Mouse (Mus musculus) liver, embryonic 14 days (tissue): Measurements from ENCODE around the gene Gpr37. TPM values are rescaled to one million over a fixed set of nuclear protein-coding genes. Genes with fewer than 3 reads are reported as not detected.

ENCODE experiments used
- polyA plus RNA-seq: library from polyadenylated mRNA; depleted of rRNA; stranded (reverse); fragments of >200 nt; gene quantifications from 2 replicates; pipeline ENCODE4 v1.2.3, GENCODE M21; 2012; rRNA removed

Gene Gpr37
- polyA plus RNA-seq: 0.03 and 0.05 TPM in 2 replicates

GRCm38 (mm10) chr6:25690629-25691028 lies at the start of gene Gpr37:
Gpr37 (minus strand) TSS chr6:25690729.

Other genes starting within 250 kb of the Gpr37 start
- 12.6 and 13.4 TPM in 2 replicates for gene Pot1a, start 118.5 kb upstream of the Gpr37 start, polyA plus RNA-seq